Mouse (Mus musculus): Measurements from ENCODE around the gene Kbtbd7. TPM values are rescaled to one million over a fixed set of nuclear protein-coding genes. Genes with fewer than 3 reads are reported as not detected.

Gene Kbtbd7
- polyA plus RNA-seq, 1 experiment from 2014 or later = 10.1 TPM

DNA sequence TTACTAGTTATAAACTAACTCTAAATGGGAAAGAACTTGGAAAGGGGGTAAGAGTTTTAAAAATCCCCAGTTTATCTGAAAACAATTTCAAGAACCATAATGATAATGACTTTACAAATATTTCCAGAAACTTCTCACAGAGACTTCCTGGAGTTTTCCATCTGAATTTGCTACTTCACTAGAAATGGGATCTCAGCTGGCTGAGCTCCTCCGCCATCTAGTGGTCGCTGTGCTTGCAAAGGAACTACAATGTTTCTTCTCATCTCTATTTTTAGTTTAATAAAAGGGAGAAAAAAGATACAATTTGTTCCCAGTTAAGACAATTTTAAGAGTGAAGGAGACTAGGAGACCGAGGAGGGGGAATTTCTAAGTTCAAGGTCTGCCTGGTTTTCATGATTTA is 41.3 kb downstream of the Kbtbd7 start:
- H3K4me1 ChIP-seq (ENCODE audit: control insufficient read depth, insufficient read depth, low read length) = no peaks in the 10 kb centered on the region
- peaks cover 23% of the 10 kb centered on the region; the same call in 1 of the 2 replicates for H3K36me3 ChIP-seq (ENCODE audit: control insufficient read depth, insufficient read depth, low read length)
- H3K4me2 ChIP-seq (ENCODE audit: low read depth, low read length) = no peak overlapping the region
- 20% methylated on average over 3 of the region's 3 CpGs for WGBS
- no peaks in the 10 kb centered on the region for H3K9me3 ChIP-seq (replicated peaks; ENCODE audit: control insufficient read depth, low read length)
- H3K9ac ChIP-seq (ENCODE audit: low read length) = no peak overlapping the region
- no peaks in the 10 kb centered on the region for H3K27me3 ChIP-seq (ENCODE audit: control insufficient read depth, insufficient read depth, low read length)
- no peak overlapping the region for H3K27ac ChIP-seq (ENCODE audit: low read length)
- ATAC-seq (ENCODE audit: insufficient read depth, low FRiP score) = no peak
- no peak overlapping the region for H3K4me3 ChIP-seq (replicated peaks; ENCODE audit: low read length)

DNA sequence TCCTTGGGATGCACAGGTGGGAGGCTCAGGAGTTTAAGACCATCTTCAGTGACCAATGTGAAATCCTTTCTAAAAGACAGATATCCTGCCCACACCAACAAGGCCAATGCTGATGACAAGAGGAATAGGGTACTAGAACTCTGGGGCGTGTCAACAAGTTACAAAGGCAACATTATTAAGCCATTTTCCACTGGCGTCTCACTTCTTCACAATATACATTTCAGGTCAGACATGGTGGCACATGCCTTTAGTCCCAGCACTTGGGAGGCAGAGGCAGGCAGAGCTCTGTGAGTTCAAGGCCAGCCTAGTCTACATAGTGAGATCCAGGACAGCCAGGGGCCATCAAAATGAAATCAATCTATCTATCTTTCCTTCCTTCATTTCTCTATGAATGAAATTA is 47.1 kb downstream of the Kbtbd7 start:
- no peaks in the 10 kb centered on the region for H3K27me3 ChIP-seq (ENCODE audit: control insufficient read depth, insufficient read depth, low read length)
- H3K27ac ChIP-seq (ENCODE audit: low read length) = no peak overlapping the region
- no peaks in the 10 kb centered on the region for H3K4me1 ChIP-seq (ENCODE audit: control insufficient read depth, insufficient read depth, low read length)
- no peaks in the 10 kb centered on the region for H3K9me3 ChIP-seq (replicated peaks; ENCODE audit: control insufficient read depth, low read length)
- H3K4me2 ChIP-seq (ENCODE audit: low read depth, low read length) = no peak overlapping the region
- ATAC-seq (ENCODE audit: insufficient read depth, low FRiP score) = no peak
- no peak overlapping the region for H3K9ac ChIP-seq (ENCODE audit: low read length)
- WGBS = 87% methylated on average over 2 of the region's 2 CpGs
- no peak overlapping the region for H3K4me3 ChIP-seq (replicated peaks; ENCODE audit: low read length)
- peaks cover 28% of the 10 kb centered on the region for H3K36me3 ChIP-seq (ENCODE audit: control insufficient read depth, insufficient read depth, low read length)

Other genes starting within 250 kb of the Kbtbd7 start
- gene Zfp957, start 179.1 kb upstream of the Kbtbd7 start, polyA plus RNA-seq (2015; fragmentation: Nextera tagmentation; extraction: Ambion mirVana) = not detected in 2 replicates
- 56.3 and 57.8 TPM in 2 replicates for gene Rgcc, start 124.9 kb upstream of the Kbtbd7 start, polyA plus RNA-seq (2015; fragmentation: Nextera tagmentation; extraction: Ambion mirVana)
- 29.6 and 39.0 TPM in 2 replicates for gene Naa16, start 35.7 kb upstream of the Kbtbd7 start, polyA plus RNA-seq (2015; fragmentation: Nextera tagmentation; extraction: Ambion mirVana)
- 9.8 and 10.4 TPM in 2 replicates for gene Mtrf1, start 28.7 kb upstream of the Kbtbd7 start, polyA plus RNA-seq (2015; fragmentation: Nextera tagmentation; extraction: Ambion mirVana)
- gene Kbtbd6, start 25.3 kb downstream of the Kbtbd7 start, polyA plus RNA-seq (2015; fragmentation: Nextera tagmentation; extraction: Ambion mirVana) = 1.4 and 1.8 TPM in 2 replicates
- 18.0 and 19.2 TPM in 2 replicates for gene Elf1, start 54.7 kb downstream of the Kbtbd7 start, polyA plus RNA-seq (2015; fragmentation: Nextera tagmentation; extraction: Ambion mirVana)
- 32.4 and 36.4 TPM in 2 replicates for gene Wbp4, start 55.0 kb downstream of the Kbtbd7 start, polyA plus RNA-seq (2015; fragmentation: Nextera tagmentation; extraction: Ambion mirVana)
- 95.9 and 102 TPM in 2 replicates for gene Sugt1, start 161.2 kb downstream of the Kbtbd7 start, polyA plus RNA-seq (2015; fragmentation: Nextera tagmentation; extraction: Ambion mirVana)
- 2.0 and 3.1 TPM in 2 replicates for gene Cnmd, start 235.7 kb downstream of the Kbtbd7 start, polyA plus RNA-seq (2015; fragmentation: Nextera tagmentation; extraction: Ambion mirVana)